Mouse (Mus musculus) c-Kit-negative CD71-positive TER-119-positive erythroid progenitor cells, embryonic 14.5 days (primary cell): ENCODE results near the gene Abi3.
A peak's percentile ranks its signal among the peaks of the same experiment; 100 is the strongest.

Experiments used
- DNase-seq: peaks from one replicate; pipeline ENCODE4 v3.0.0-alpha.2; 2013; ENCODE audit warnings: low read depth, low spot score

Gene Abi3

GRCm38 (mm10) chr11:95826317-95827167 is 15.7 kb downstream of the Abi3 start:
- no peak for DNase-seq

GRCm38 (mm10) chr11:95825625-95826024 is 16.7 kb downstream of the Abi3 start:
- DNase-seq, result no peak

- no peak for DNase-seq
These were observed 17.4 kb downstream of the Abi3 start for GRCm38 (mm10) chr11:95824877-95825243.

- peak; percentile 84 for DNase-seq
These were observed 18.0 kb downstream of the Abi3 start, which contains the start of gene Phospho1 for GRCm38 (mm10) chr11:95824071-95824876. TSS of gene Phospho1 (plus strand) at chr11:95824499.

- DNase-seq, result no peak
These were observed 19.8 kb downstream of the Abi3 start for GRCm38 (mm10) chr11:95822437-95822836.

- no peak for DNase-seq
These were observed 20.8 kb downstream of the Abi3 start for GRCm38 (mm10) chr11:95821511-95821910.

- no peak for DNase-seq
These were observed 23.1 kb downstream of the Abi3 start for GRCm38 (mm10) chr11:95819138-95819537.

GRCm38 (mm10) chr11:95815412-95815811 is 26.9 kb downstream of the Abi3 start:
- no peak for DNase-seq

- no peak for DNase-seq
These were observed 27.4 kb downstream of the Abi3 start for GRCm38 (mm10) chr11:95814857-95815256.

GRCm38 (mm10) chr11:95814101-95814500 is 28.2 kb downstream of the Abi3 start:
- no peak for DNase-seq

- DNase-seq, result no peak
These were observed 30.1 kb downstream of the Abi3 start for GRCm38 (mm10) chr11:95812224-95812623.

GRCm38 (mm10) chr11:95811741-95812140 is 30.5 kb downstream of the Abi3 start:
- no peak for DNase-seq

- no peak for DNase-seq
These were observed 31.4 kb downstream of the Abi3 start for GRCm38 (mm10) chr11:95810828-95811227.

GRCm38 (mm10) chr11:95809603-95810002 is 32.7 kb downstream of the Abi3 start:
- no peak for DNase-seq

GRCm38 (mm10) chr11:95808448-95809011 is 33.7 kb downstream of the Abi3 start:
- DNase-seq, result peak; percentile 83

- no peak for DNase-seq
These were observed 34.4 kb downstream of the Abi3 start for GRCm38 (mm10) chr11:95807884-95808283.

- peak; percentile 71 for DNase-seq
These were observed 36.7 kb downstream of the Abi3 start for GRCm38 (mm10) chr11:95805527-95805926.

- DNase-seq, result no peak
These were observed 37.3 kb downstream of the Abi3 start for GRCm38 (mm10) chr11:95805010-95805409.

- no peak for DNase-seq
These were observed 46.7 kb downstream of the Abi3 start for GRCm38 (mm10) chr11:95795582-95795981.

GRCm38 (mm10) chr11:95794201-95794600 is 48.1 kb downstream of the Abi3 start:
- DNase-seq, result no peak

- DNase-seq, result no peak
These were observed 49.2 kb downstream of the Abi3 start for GRCm38 (mm10) chr11:95792950-95793509.

- DNase-seq, result no peak
These were observed 50.5 kb downstream of the Abi3 start for GRCm38 (mm10) chr11:95791787-95792186.
